Mouse (Mus musculus) MEL (cell line): ENCODE measurements around the gene Crybb2.

Experiments used
- BHLHE40 ChIP-seq: IDR thresholded peaks from 2 replicates; pipeline ENCODE4 v1.6.1; 2012; ENCODE audit warnings: low read depth, mild to moderate bottlenecking, inconsistent platforms, low read length, improper control_type of control experiment, borderline replicate concordance
- CHD1 ChIP-seq: IDR thresholded peaks from 2 replicates; pipeline ENCODE4 v1.6.1; 2012; ENCODE audit warnings: low read depth, mild to moderate bottlenecking, inconsistent platforms, low read length, improper control_type of control experiment
- CTCF ChIP-seq, 3 experiments: IDR thresholded peaks in 2 of 3; conservative IDR thresholded peaks in 1 of 3; 2 replicates each; pipeline ENCODE4 v1.5.1; 2011 to 2012; ENCODE audit warnings: low read length in 3 of 3, low read depth in 2 of 3, mild to moderate bottlenecking in 2 of 3, improper control_type of control experiment in 1 of 3, inconsistent platforms in 1 of 3, mixed read lengths in 1 of 3, moderate library complexity in 1 of 3; ENCODE audit not compliant: control insufficient read depth in 1 of 3, insufficient read depth in 1 of 3, poor library complexity in 1 of 3, severe bottlenecking in 1 of 3
- GATA1 ChIP-seq: IDR thresholded peaks from 2 replicates; pipeline ENCODE4 v1.6.1; 2011; ENCODE audit warnings: low read depth, low read length, improper control_type of control experiment
- JUND ChIP-seq: IDR thresholded peaks from 2 replicates; pipeline ENCODE4 v1.6.1; 2011; ENCODE audit warnings: low read depth, mild to moderate bottlenecking, improper control_type of control experiment, low read length
- KAT2A ChIP-seq: conservative IDR thresholded peaks from 2 replicates; pipeline ENCODE4 v1.6.1; 2012; ENCODE audit warnings: low read depth, low read length, improper control_type of control experiment, inconsistent platforms
- MAFK ChIP-seq: IDR thresholded peaks from 2 replicates; pipeline ENCODE4 v1.6.1; 2011; ENCODE audit warnings: low read depth, mild to moderate bottlenecking, low read length, improper control_type of control experiment, borderline replicate concordance
- NELFE ChIP-seq: IDR thresholded peaks from 2 replicates; pipeline ENCODE4 v1.6.1; 2011; ENCODE audit warnings: low read depth, low read length, improper control_type of control experiment
- NRF1 ChIP-seq: IDR thresholded peaks from 2 replicates; pipeline ENCODE4 v1.6.1; 2014; ENCODE audit warnings: low read depth, mild to moderate bottlenecking, inconsistent platforms, low read length, improper control_type of control experiment, moderate library complexity; ENCODE audit not compliant: poor library complexity, insufficient read depth, severe bottlenecking
- POLR2A ChIP-seq, 2 experiments: IDR thresholded peaks; 2 replicates each; pipeline ENCODE4 v1.6.1; 2011 to 2012; ENCODE audit warnings: low read length in 2 of 2, mild to moderate bottlenecking in 2 of 2, control low read depth in 1 of 2, improper control_type of control experiment in 1 of 2, low read depth in 1 of 2, moderate library complexity in 1 of 2; ENCODE audit not compliant: control insufficient read depth in 1 of 2, insufficient read depth in 1 of 2, poor library complexity in 1 of 2
- POLR2AphosphoS2 ChIP-seq: IDR thresholded peaks from 2 replicates; pipeline ENCODE4 v1.6.1; 2011; ENCODE audit warnings: low read length, improper control_type of control experiment
- SIN3A ChIP-seq: IDR thresholded peaks from 2 replicates; pipeline ENCODE4 v1.6.1; 2012; ENCODE audit warnings: low read length, improper control_type of control experiment, inconsistent platforms
- USF2 ChIP-seq, 2 experiments: IDR thresholded peaks; 2 replicates each; pipeline ENCODE4 v1.6.1; 2011 to 2012; ENCODE audit warnings: improper control_type of control experiment in 2 of 2, low read length in 2 of 2, borderline replicate concordance in 1 of 2, inconsistent platforms in 1 of 2, low read depth in 1 of 2, mild to moderate bottlenecking in 1 of 2; ENCODE audit not compliant: insufficient read depth in 1 of 2

GRCm38 (mm10) chr5:113111336-113111735 is 41.4 kb upstream of the Crybb2 start:
- TF ChIP-seq CTCF (IDR thresholded peaks at IDR 0.05 in 2 of 3, conservative IDR thresholded peaks at IDR 0.05 in 1 of 3; ENCODE audit: control insufficient read depth in 1 of 3, insufficient read depth in 1 of 3, low read depth in 2 of 3, low read length in 3 of 3, poor library complexity in 1 of 3, severe bottlenecking in 1 of 3) (no peak), KAT2A (no peak), USF2 (IDR thresholded peaks at IDR 0.05; ENCODE audit: borderline replicate concordance in 1 of 2, insufficient read depth in 1 of 2, low read depth in 1 of 2, low read length in 2 of 2) (no peak), NELFE (no peak), POLR2A (IDR thresholded peaks at IDR 0.05; ENCODE audit: control insufficient read depth in 1 of 2, insufficient read depth in 1 of 2, low read depth in 1 of 2, low read length in 2 of 2, poor library complexity in 1 of 2) (no peak), CHD1 (no peak), GATA1 (no peak), SIN3A (no peak), BHLHE40 (no peak), POLR2AphosphoS2 (no peak), NRF1 (no peak), JUND (no peak), MAFK (no peak)
